Mouse (Mus musculus): Measurements from ENCODE around the gene Maco1. TPM values are rescaled to one million over a fixed set of nuclear protein-coding genes. Genes with fewer than 3 reads are reported as not detected.

Maco1 gene
- polyA plus RNA-seq (2016; fragmentation: Nextera tagmentation; extraction: Ambion mirVana), result 21.7 and 31.4 TPM in 2 replicates

GRCm38 (mm10) chr4:134853259-134853636 is at the start of gene Maco1:
Gene Maco1, minus strand, starts transcription at chr4:134853345.
- no peaks in the 10 kb centered on the region for H3K36me3 ChIP-seq
- peaks cover 25% of the 10 kb centered on the region for H3K27me3 ChIP-seq (ENCODE audit: insufficient read depth, poor library complexity, severe bottlenecking)
- under 1% methylated on average over 38 of the region's 38 CpGs for WGBS
- peak within 1 kb of the TSS; percentile 98 for H3K27ac ChIP-seq
- peak; percentile 99 for DNase-seq (ENCODE audit: low spot score)
- H3K4me3 ChIP-seq, result peak within 1 kb of the TSS; percentile 99
- H3K9me3 ChIP-seq, result no peaks in the 10 kb centered on the region
- H3K4me1 ChIP-seq, result peaks cover 25% of the 10 kb centered on the region

GRCm38 (mm10) chr4:134901126-134901525 is 48.0 kb upstream of the Maco1 start:
- no peaks in the 10 kb centered on the region for H3K9me3 ChIP-seq
- peaks cover 97% of the 10 kb centered on the region for H3K36me3 ChIP-seq
- WGBS, result 88% methylated on average over 8 of the region's 8 CpGs
- H3K4me3 ChIP-seq, result no peak overlapping the region
- no peaks in the 10 kb centered on the region for H3K27me3 ChIP-seq (ENCODE audit: insufficient read depth, poor library complexity, severe bottlenecking)
- H3K27ac ChIP-seq, result no peak overlapping the region
- H3K4me1 ChIP-seq, result no peaks in the 10 kb centered on the region
- no peak for DNase-seq (ENCODE audit: low spot score)

- no peaks in the 10 kb centered on the region for H3K9me3 ChIP-seq
- no peak for DNase-seq (ENCODE audit: low spot score)
- WGBS, result 91% methylated on average over 6 of the region's 6 CpGs
- H3K4me3 ChIP-seq, result no peak overlapping the region
- no peaks in the 10 kb centered on the region for H3K4me1 ChIP-seq
- peaks cover 73% of the 10 kb centered on the region for H3K36me3 ChIP-seq
- no peaks in the 10 kb centered on the region for H3K27me3 ChIP-seq (ENCODE audit: insufficient read depth, poor library complexity, severe bottlenecking)
- H3K27ac ChIP-seq, result no peak overlapping the region
These were observed 44.1 kb upstream of the Maco1 start for GRCm38 (mm10) chr4:134897256-134897655.

GRCm38 (mm10) chr4:134892096-134892495 is 39.0 kb upstream of the Maco1 start:
- H3K27me3 ChIP-seq (ENCODE audit: insufficient read depth, poor library complexity, severe bottlenecking), result no peaks in the 10 kb centered on the region

GRCm38 (mm10) chr4:134884364-134884763 is 31.2 kb upstream of the Maco1 start:
- Histone ChIP-seq H3K9me3 (no peaks in the 10 kb centered on the region), H3K36me3 (no peaks in the 10 kb centered on the region), H3K27ac (no peak overlapping the region; the same call in 1 of the 2 replicates), H3K27me3 (ENCODE audit: insufficient read depth, poor library complexity, severe bottlenecking) (no peaks in the 10 kb centered on the region), H3K4me1 (peaks cover 13% of the 10 kb centered on the region), H3K4me3 (no peak overlapping the region)
- DNase-seq (ENCODE audit: low spot score), result no peak
- 77% methylated on average over 4 of the region's 4 CpGs for WGBS

More at GRCm38 (mm10) chr4:134892096-134892495, 39.0 kb upstream of the Maco1 start:
- Histone ChIP-seq H3K4me3 (no peak overlapping the region), H3K36me3 (peaks cover 24% of the 10 kb centered on the region), H3K9me3 (no peaks in the 10 kb centered on the region), H3K27ac (no peak overlapping the region), H3K4me1 (no peaks in the 10 kb centered on the region)
- 76% methylated on average over 6 of the region's 6 CpGs for WGBS
- no peak for DNase-seq (ENCODE audit: low spot score)

GRCm38 (mm10) chr4:134883808-134884207 is 30.7 kb upstream of the Maco1 start:
- H3K36me3 ChIP-seq, result no peaks in the 10 kb centered on the region
- no peak for DNase-seq (ENCODE audit: low spot score)
- H3K4me3 ChIP-seq, result no peak overlapping the region
- H3K27me3 ChIP-seq (ENCODE audit: insufficient read depth, poor library complexity, severe bottlenecking), result no peaks in the 10 kb centered on the region
- peaks cover 19% of the 10 kb centered on the region for H3K4me1 ChIP-seq
- 76% methylated on average over 10 of the region's 10 CpGs for WGBS
- no peaks in the 10 kb centered on the region for H3K9me3 ChIP-seq
- no peak overlapping the region; the same call in 1 of the 2 replicates for H3K27ac ChIP-seq

- 22% methylated on average over 7 of the region's 7 CpGs for WGBS
- Histone ChIP-seq H3K9me3 (no peaks in the 10 kb centered on the region), H3K27ac (no peak overlapping the region), H3K4me3 (no peak overlapping the region), H3K27me3 (ENCODE audit: insufficient read depth, poor library complexity, severe bottlenecking) (no peaks in the 10 kb centered on the region), H3K36me3 (no peaks in the 10 kb centered on the region), H3K4me1 (peaks cover 22% of the 10 kb centered on the region)
- no peak for DNase-seq (ENCODE audit: low spot score)
These were observed 30.1 kb upstream of the Maco1 start for GRCm38 (mm10) chr4:134883266-134883665.

GRCm38 (mm10) chr4:134880041-134880440 is 26.9 kb upstream of the Maco1 start:
- DNase-seq (ENCODE audit: low spot score), result no peak
- Histone ChIP-seq H3K4me3 (peak overlapping the region; percentile 55), H3K4me1 (peaks cover 19% of the 10 kb centered on the region), H3K27ac (0 out of 2 replicates have a peak overlapping the region, but pooled peaks have one; percentile 37), H3K36me3 (no peaks in the 10 kb centered on the region), H3K9me3 (no peaks in the 10 kb centered on the region), H3K27me3 (ENCODE audit: insufficient read depth, poor library complexity, severe bottlenecking) (no peaks in the 10 kb centered on the region)
- 36% methylated on average over 6 of the region's 6 CpGs for WGBS

- Histone ChIP-seq H3K36me3 (no peaks in the 10 kb centered on the region), H3K27ac (peak overlapping the region; percentile 37; the same call in 1 of the 2 replicates), H3K27me3 (ENCODE audit: insufficient read depth, poor library complexity, severe bottlenecking) (no peaks in the 10 kb centered on the region), H3K9me3 (no peaks in the 10 kb centered on the region), H3K4me1 (peaks cover 19% of the 10 kb centered on the region), H3K4me3 (peak overlapping the region; percentile 55)
- WGBS, result 3% methylated on average over 17 of the region's 17 CpGs
- DNase-seq (ENCODE audit: low spot score), result peak; percentile 88
These were observed 26.4 kb upstream of the Maco1 start for GRCm38 (mm10) chr4:134879410-134879981.

GRCm38 (mm10) chr4:134876171-134876570 is 23.0 kb upstream of the Maco1 start:
- Histone ChIP-seq H3K9me3 (no peaks in the 10 kb centered on the region), H3K27me3 (ENCODE audit: insufficient read depth, poor library complexity, severe bottlenecking) (0 out of 2 replicates have a peak, but pooled peaks cover 7% of the 10 kb centered on the region), H3K4me1 (peaks cover 22% of the 10 kb centered on the region), H3K36me3 (no peaks in the 10 kb centered on the region), H3K4me3 (no peak overlapping the region), H3K27ac (no peak overlapping the region)
- 82% methylated on average over 9 of the region's 9 CpGs for WGBS
- DNase-seq (ENCODE audit: low spot score), result no peak

- no peak overlapping the region for H3K4me3 ChIP-seq
These were observed 18.8 kb upstream of the Maco1 start for GRCm38 (mm10) chr4:134871950-134872349.

GRCm38 (mm10) chr4:134871477-134871876 is 18.3 kb upstream of the Maco1 start:
- no peak for DNase-seq (ENCODE audit: low spot score)
- Histone ChIP-seq H3K4me1 (peaks cover 31% of the 10 kb centered on the region), H3K36me3 (no peaks in the 10 kb centered on the region), H3K27me3 (ENCODE audit: insufficient read depth, poor library complexity, severe bottlenecking) (peaks cover 47% of the 10 kb centered on the region), H3K27ac (no peak overlapping the region), H3K9me3 (no peaks in the 10 kb centered on the region), H3K4me3 (no peak overlapping the region)
- 29% methylated on average over 4 of the region's 4 CpGs for WGBS

More at GRCm38 (mm10) chr4:134871950-134872349, 18.8 kb upstream of the Maco1 start:
- no peak for DNase-seq (ENCODE audit: low spot score)
- Histone ChIP-seq H3K4me1 (peaks cover 31% of the 10 kb centered on the region), H3K36me3 (no peaks in the 10 kb centered on the region), H3K9me3 (no peaks in the 10 kb centered on the region), H3K27me3 (ENCODE audit: insufficient read depth, poor library complexity, severe bottlenecking) (peaks cover 47% of the 10 kb centered on the region), H3K27ac (no peak overlapping the region)
- 29% methylated on average over 2 of the region's 2 CpGs for WGBS

- DNase-seq (ENCODE audit: low spot score), result no peak
- Histone ChIP-seq H3K36me3 (no peaks in the 10 kb centered on the region), H3K27me3 (ENCODE audit: insufficient read depth, poor library complexity, severe bottlenecking) (peaks cover 47% of the 10 kb centered on the region), H3K4me1 (peaks cover 35% of the 10 kb centered on the region), H3K4me3 (peak overlapping the region; percentile 46), H3K27ac (peak overlapping the region; percentile 70), H3K9me3 (no peaks in the 10 kb centered on the region)
- 44% methylated on average over 7 of the region's 7 CpGs for WGBS
These were observed 16.8 kb upstream of the Maco1 start for GRCm38 (mm10) chr4:134869815-134870375.

Measured in heart, embryonic 10.5 days (tissue).